Mouse (Mus musculus): ENCODE results near the gene Prtn3. TPM values are rescaled to one million over a fixed set of nuclear protein-coding genes. Genes with fewer than 3 reads are reported as not detected.
"Not testable (repeated sequence)": the region's sequence is repeated elsewhere in the genome, so short reads cannot be mapped to it uniquely, and the experiment has no call there.

The Prtn3 gene
- polyA plus RNA-seq, 1 experiment from 2014 or later = 3.9 TPM

DNA sequence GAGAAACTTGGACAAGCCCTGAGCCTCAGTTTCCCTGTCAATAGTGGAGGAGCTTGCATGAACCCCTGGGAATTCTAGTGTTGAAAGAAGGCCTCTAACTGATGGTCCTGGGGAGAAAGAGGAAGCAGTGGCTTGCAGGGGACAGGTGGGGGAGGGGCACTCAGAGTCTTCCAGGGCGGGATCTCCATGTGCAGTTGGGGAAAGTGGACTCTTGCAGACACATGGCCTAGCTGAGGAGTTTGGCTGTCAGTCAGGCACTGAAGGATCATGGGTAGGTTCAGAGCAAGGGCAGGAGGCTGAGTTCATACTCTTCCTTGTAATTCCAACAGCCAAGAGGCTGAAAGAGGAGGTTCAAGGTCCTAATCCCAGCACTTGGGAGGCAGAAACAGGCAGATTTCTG, 2.9 kb downstream of the Prtn3 start:
- Histone ChIP-seq H3K27ac (ENCODE audit: low read depth, low read length) (no peak overlapping the region), H3K9ac (ENCODE audit: low read depth, low read length) (no peak overlapping the region), H3K27me3 (ENCODE audit: control insufficient read depth, insufficient read depth, low read length) (peaks cover 12% of the 10 kb centered on the region), H3K9me3 (replicated peaks; ENCODE audit: control insufficient read depth, low read length) (no peaks in the 10 kb centered on the region), H3K36me3 (ENCODE audit: control insufficient read depth, insufficient read depth, low read length) (no peaks in the 10 kb centered on the region), H3K4me3 (ENCODE audit: low read depth, low read length) (no peak overlapping the region), H3K4me2 (no peak overlapping the region), H3K4me1 (ENCODE audit: control insufficient read depth, insufficient read depth, low read length) (peaks cover 20% of the 10 kb centered on the region)
- ATAC-seq (replicated peaks; ENCODE audit: insufficient number of reproducible peaks, low FRiP score, low TSS enrichment) = no peak
- 36% methylated on average over 1 of the region's 1 CpGs for WGBS (ENCODE audit: insufficient replicate concordance)

DNA sequence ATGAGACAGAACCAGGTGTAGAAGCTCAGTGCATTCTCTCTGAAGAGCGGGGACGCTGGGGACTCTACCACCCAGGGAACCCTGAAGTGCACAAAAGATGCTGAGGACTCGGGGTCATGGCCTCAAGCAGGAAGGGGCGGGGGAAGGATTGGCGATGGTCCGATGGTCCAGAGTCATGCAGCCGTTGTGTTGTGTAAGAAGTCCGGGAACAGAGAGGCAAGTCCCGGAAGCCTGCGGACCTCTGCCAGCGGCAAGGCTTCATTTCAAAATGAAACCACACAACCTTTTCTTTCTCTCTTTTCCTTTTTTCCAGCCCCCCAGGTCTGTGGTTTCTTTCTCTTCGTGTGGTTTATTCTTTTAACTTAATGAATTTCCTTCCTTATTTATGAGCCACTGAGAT, 3.5 kb downstream of the Prtn3 start:
- no peak overlapping the region for H3K9ac ChIP-seq (ENCODE audit: low read depth, low read length)
- no peak overlapping the region for H3K27ac ChIP-seq (ENCODE audit: low read depth, low read length)
- peaks cover 25% of the 10 kb centered on the region for H3K4me1 ChIP-seq (ENCODE audit: control insufficient read depth, insufficient read depth, low read length)
- 57% methylated on average over 12 of the region's 12 CpGs for WGBS (ENCODE audit: insufficient replicate concordance)
- no peaks in the 10 kb centered on the region for H3K9me3 ChIP-seq (replicated peaks; ENCODE audit: control insufficient read depth, low read length)
- ATAC-seq (replicated peaks; ENCODE audit: insufficient number of reproducible peaks, low FRiP score, low TSS enrichment) = no peak
- peaks cover 15% of the 10 kb centered on the region for H3K27me3 ChIP-seq (ENCODE audit: control insufficient read depth, insufficient read depth, low read length)
- no peak overlapping the region for H3K4me2 ChIP-seq
- H3K4me3 ChIP-seq (ENCODE audit: low read depth, low read length) = no peak overlapping the region
- no peaks in the 10 kb centered on the region for H3K36me3 ChIP-seq (ENCODE audit: control insufficient read depth, insufficient read depth, low read length)

DNA sequence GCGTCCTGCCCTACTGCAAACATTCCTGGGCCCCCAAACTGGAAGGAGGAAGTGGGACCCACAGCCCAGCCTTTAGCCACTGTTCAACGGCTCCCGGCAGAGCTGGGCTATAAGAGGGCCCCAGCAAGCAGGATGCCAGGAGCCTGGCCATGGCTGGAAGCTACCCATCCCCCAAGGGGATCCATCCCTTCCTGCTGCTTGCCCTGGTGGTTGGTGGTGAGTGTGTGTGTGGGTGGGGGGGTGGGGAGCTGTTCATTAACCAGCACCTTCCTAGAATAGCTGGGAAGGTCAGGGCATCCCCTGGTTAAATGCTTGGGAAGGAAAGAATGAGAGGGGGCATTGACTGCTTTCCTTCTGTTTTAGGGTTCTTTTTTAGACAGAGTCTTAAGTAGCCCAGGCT, 5.3 kb downstream of the Prtn3 start:
- Histone ChIP-seq H3K27ac (ENCODE audit: low read depth, low read length) (no peak overlapping the region), H3K27me3 (ENCODE audit: control insufficient read depth, insufficient read depth, low read length) (peaks cover 15% of the 10 kb centered on the region), H3K4me3 (ENCODE audit: low read depth, low read length) (no peak overlapping the region), H3K4me1 (ENCODE audit: control insufficient read depth, insufficient read depth, low read length) (peaks cover 21% of the 10 kb centered on the region), H3K9ac (ENCODE audit: low read depth, low read length) (no peak overlapping the region), H3K4me2 (no peak overlapping the region), H3K36me3 (ENCODE audit: control insufficient read depth, insufficient read depth, low read length) (no peaks in the 10 kb centered on the region), H3K9me3 (replicated peaks; ENCODE audit: control insufficient read depth, low read length) (no peaks in the 10 kb centered on the region)
- no peak for ATAC-seq (replicated peaks; ENCODE audit: insufficient number of reproducible peaks, low FRiP score, low TSS enrichment)
- WGBS (ENCODE audit: insufficient replicate concordance) = 41% methylated on average over 3 of the region's 3 CpGs

DNA sequence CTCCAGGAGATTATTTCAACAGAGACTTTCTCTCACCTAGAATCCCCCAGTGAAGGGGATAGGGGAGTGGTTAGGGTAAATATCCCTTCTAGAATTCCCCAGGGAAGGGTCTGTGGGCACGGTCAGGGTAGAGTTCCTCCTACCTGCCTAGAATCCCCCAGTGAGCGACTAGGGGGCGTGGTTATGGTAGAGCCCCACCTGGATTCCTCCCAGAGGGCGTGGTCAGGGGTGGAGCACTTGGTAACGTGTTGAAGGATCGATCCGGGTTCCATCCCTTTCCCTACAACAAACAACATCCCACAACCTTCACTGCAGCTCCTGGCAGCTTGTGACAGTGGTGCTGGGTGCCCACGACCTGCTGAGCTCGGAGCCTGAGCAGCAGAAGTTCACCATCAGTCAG, 6.4 kb downstream of the Prtn3 start:
- WGBS (ENCODE audit: insufficient replicate concordance) = 15% methylated on average over 9 of the region's 9 CpGs
- ATAC-seq (replicated peaks; ENCODE audit: insufficient number of reproducible peaks, low FRiP score, low TSS enrichment) = no peak
- Histone ChIP-seq H3K27me3 (ENCODE audit: control insufficient read depth, insufficient read depth, low read length) (peaks cover 14% of the 10 kb centered on the region), H3K9ac (ENCODE audit: low read depth, low read length) (no peak overlapping the region), H3K27ac (ENCODE audit: low read depth, low read length) (no peak overlapping the region), H3K4me3 (ENCODE audit: low read depth, low read length) (no peak overlapping the region), H3K9me3 (replicated peaks; ENCODE audit: control insufficient read depth, low read length) (no peaks in the 10 kb centered on the region), H3K4me1 (ENCODE audit: control insufficient read depth, insufficient read depth, low read length) (peaks cover 19% of the 10 kb centered on the region), H3K36me3 (ENCODE audit: control insufficient read depth, insufficient read depth, low read length) (no peaks in the 10 kb centered on the region), H3K4me2 (peak overlapping the region; percentile 7; the same call in 1 of the 2 replicates)

DNA sequence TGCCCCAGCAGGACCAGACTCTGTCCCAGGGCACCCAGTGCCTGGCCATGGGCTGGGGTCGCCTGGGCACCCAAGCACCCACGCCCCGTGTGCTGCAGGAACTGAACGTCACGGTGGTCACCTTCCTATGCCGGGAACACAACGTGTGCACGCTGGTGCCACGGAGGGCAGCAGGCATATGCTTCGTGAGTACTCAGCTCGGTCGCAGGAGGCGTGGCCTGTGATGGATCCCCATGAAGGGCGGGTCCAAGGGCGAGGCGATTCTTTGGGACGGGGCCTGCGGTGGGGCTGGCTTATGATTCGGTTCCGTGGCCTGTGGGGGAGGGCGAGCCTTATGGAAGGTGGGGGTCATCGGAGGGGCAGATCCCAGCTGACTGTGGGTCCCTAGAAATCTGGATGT, 7.7 kb downstream of the Prtn3 start:
- H3K27me3 ChIP-seq (ENCODE audit: control insufficient read depth, insufficient read depth, low read length) = peaks cover 14% of the 10 kb centered on the region
- H3K9ac ChIP-seq (ENCODE audit: low read depth, low read length) = peak overlapping the region; percentile 44; the same call in 1 of the 2 replicates
- peaks cover 19% of the 10 kb centered on the region for H3K4me1 ChIP-seq (ENCODE audit: control insufficient read depth, insufficient read depth, low read length)
- no peak for ATAC-seq (replicated peaks; ENCODE audit: insufficient number of reproducible peaks, low FRiP score, low TSS enrichment)
- H3K27ac ChIP-seq (ENCODE audit: low read depth, low read length) = no peak overlapping the region
- H3K4me2 ChIP-seq = peak overlapping the region; percentile 57
- H3K36me3 ChIP-seq (ENCODE audit: control insufficient read depth, insufficient read depth, low read length) = no peaks in the 10 kb centered on the region
- peak overlapping the region; percentile 27 for H3K4me3 ChIP-seq (ENCODE audit: low read depth, low read length)
- WGBS (ENCODE audit: insufficient replicate concordance) = 5% methylated on average over 22 of the region's 22 CpGs
- no peaks in the 10 kb centered on the region for H3K9me3 ChIP-seq (replicated peaks; ENCODE audit: control insufficient read depth, low read length)

DNA sequence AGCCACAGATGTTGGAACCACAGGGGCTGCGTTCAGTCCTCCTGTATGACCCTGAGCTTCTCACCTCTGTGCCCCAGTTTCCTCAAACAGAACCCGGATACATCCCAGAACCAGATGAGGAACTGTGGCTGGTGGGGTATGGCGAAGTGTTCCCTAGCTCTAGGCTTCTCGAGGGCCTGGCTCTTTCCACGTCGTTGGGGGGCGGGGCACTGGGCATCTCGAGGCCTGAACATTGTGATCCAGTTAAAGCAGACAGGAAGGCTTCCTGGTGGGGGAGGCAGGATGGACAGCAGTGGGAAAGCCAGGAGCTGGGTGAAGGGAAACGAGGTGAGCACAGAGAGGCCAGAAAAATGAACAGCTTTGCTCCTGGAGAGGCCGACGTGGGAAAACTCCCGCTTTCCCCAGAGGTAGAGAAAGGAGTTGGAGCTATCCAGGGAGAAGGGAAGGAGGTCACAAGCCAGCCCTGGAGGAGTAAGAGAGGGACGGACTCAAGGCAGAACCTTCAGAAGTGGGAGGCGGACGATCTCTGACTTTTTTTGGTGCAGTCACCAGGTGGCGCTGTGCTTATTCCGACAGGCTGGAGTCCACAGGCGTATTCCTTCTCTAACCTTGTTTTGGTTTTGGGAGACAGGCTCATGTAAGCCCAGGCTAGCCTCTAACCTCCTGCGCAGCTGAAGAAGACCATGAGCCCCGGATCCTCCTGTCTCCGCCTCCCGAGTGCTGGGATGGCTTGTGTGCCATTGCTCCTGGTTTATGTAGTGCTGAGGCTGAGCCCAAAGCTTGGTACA, 9.2 kb downstream of the Prtn3 start:
- Histone ChIP-seq H3K9ac (ENCODE audit: low read depth, low read length) (peak overlapping the region; percentile 35; the same call in 1 of the 2 replicates), H3K27ac (ENCODE audit: low read depth, low read length) (no peak overlapping the region), H3K4me3 (ENCODE audit: low read depth, low read length) (no peak overlapping the region), H3K36me3 (ENCODE audit: control insufficient read depth, insufficient read depth, low read length) (no peaks in the 10 kb centered on the region), H3K4me1 (ENCODE audit: control insufficient read depth, insufficient read depth, low read length) (peaks cover 19% of the 10 kb centered on the region), H3K4me2 (peak overlapping the region; percentile 33), H3K9me3 (replicated peaks; ENCODE audit: control insufficient read depth, low read length) (no peaks in the 10 kb centered on the region), H3K27me3 (ENCODE audit: control insufficient read depth, insufficient read depth, low read length) (peaks cover 14% of the 10 kb centered on the region)
- 15% methylated on average over 22 of the region's 22 CpGs for WGBS (ENCODE audit: insufficient replicate concordance)
- ATAC-seq (replicated peaks; ENCODE audit: insufficient number of reproducible peaks, low FRiP score, low TSS enrichment) = no peak

DNA sequence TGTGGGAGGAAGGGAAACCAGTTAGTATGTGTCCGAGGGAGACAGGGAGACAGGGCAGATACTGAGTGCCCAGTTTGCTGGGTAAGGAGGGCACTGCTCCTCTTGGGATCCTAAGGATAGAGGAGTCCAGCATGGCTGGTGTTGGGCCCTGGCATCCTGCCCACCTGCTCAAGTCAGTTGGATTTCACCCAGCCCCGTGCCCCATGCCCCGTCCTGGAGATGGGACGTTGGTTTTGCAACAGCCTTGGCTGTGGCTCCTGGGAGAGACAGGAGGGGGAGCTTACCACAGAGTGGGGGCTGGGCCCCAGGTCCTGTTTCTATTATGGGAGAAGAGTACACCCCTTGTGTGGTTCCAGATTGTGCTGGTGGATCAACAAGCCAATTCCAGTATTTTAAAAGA, 10.2 kb downstream of the Prtn3 start:
- Histone ChIP-seq H3K36me3 (ENCODE audit: control insufficient read depth, insufficient read depth, low read length) (no peaks in the 10 kb centered on the region), H3K27ac (ENCODE audit: low read depth, low read length) (no peak overlapping the region), H3K27me3 (ENCODE audit: control insufficient read depth, insufficient read depth, low read length) (peaks cover 14% of the 10 kb centered on the region), H3K4me2 (no peak overlapping the region), H3K9me3 (replicated peaks; ENCODE audit: control insufficient read depth, low read length) (no peaks in the 10 kb centered on the region), H3K9ac (ENCODE audit: low read depth, low read length) (no peak overlapping the region), H3K4me3 (ENCODE audit: low read depth, low read length) (no peak overlapping the region), H3K4me1 (ENCODE audit: control insufficient read depth, insufficient read depth, low read length) (peaks cover 17% of the 10 kb centered on the region)
- no peak for ATAC-seq (replicated peaks; ENCODE audit: insufficient number of reproducible peaks, low FRiP score, low TSS enrichment)
- WGBS (ENCODE audit: insufficient replicate concordance) = 57% methylated on average over 4 of the region's 4 CpGs

DNA sequence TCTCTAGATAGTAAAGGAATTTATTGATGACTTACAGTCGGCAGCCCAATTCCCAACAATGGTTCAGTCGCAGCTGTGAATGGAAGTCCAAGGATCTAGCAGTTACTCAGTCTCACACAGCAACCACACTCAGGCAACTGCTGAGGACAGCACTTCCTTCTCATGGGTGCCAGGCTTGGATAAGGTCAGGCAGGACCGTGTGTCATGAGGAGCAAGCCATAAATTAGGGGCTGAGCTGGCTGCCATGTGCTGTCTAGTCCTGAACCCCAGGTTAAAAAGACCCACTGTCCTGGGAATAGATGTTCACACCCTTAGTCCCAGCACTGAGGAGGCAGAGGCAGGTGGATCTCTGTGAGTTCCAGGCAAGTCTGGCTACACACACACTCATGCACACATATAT, 10.7 kb downstream of the Prtn3 start:
- H3K27me3 ChIP-seq (ENCODE audit: control insufficient read depth, insufficient read depth, low read length) = peaks cover 14% of the 10 kb centered on the region
- ATAC-seq (replicated peaks; ENCODE audit: insufficient number of reproducible peaks, low FRiP score, low TSS enrichment); H3K4me2 ChIP-seq; H3K36me3 ChIP-seq (ENCODE audit: control insufficient read depth, insufficient read depth, low read length); H3K9ac ChIP-seq (ENCODE audit: low read depth, low read length); H3K4me3 ChIP-seq (ENCODE audit: low read depth, low read length); H3K9me3 ChIP-seq (replicated peaks; ENCODE audit: control insufficient read depth, low read length); H3K27ac ChIP-seq (ENCODE audit: low read depth, low read length): not testable (repeated sequence)
- peaks cover 15% of the 10 kb centered on the region for H3K4me1 ChIP-seq (ENCODE audit: control insufficient read depth, insufficient read depth, low read length)
- WGBS (ENCODE audit: insufficient replicate concordance) = 61% methylated on average over 2 of the region's 3 CpGs

DNA sequence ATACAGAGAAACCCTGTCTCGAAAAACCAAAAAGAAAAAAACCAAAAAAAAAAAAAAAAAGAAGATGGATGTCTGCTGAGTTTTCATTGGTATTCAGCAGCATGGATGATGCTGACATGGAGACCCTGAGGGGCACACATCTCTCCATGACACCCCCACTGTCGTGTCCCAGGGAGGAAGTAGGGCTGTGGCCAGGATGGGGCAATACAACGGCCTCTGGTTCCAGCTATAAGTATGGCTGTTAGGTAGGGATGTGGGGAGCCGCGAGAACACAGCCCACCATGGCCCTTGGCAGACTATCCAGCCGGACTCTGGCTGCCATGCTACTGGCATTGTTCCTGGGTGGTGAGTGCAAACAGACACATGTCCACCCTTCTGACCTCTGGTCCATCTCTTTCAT, 11.8 kb downstream of the Prtn3 start, which contains the start of gene Elane:
Gene Elane, plus strand, starts transcription at position 194 of the 400 bp plus-strand sequence.
- H3K4me1 ChIP-seq (ENCODE audit: control insufficient read depth, insufficient read depth, low read length) = peaks cover 15% of the 10 kb centered on the region
- H3K9me3 ChIP-seq (replicated peaks; ENCODE audit: control insufficient read depth, low read length) = no peaks in the 10 kb centered on the region
- ATAC-seq (replicated peaks; ENCODE audit: insufficient number of reproducible peaks, low FRiP score, low TSS enrichment) = no peak
- WGBS (ENCODE audit: insufficient replicate concordance) = 73% methylated on average over 6 of the region's 6 CpGs
- peaks cover 10% of the 10 kb centered on the region for H3K27me3 ChIP-seq (ENCODE audit: control insufficient read depth, insufficient read depth, low read length)
- H3K9ac ChIP-seq (ENCODE audit: low read depth, low read length) = no peak within 1 kb of the TSS
- no peak within 1 kb of the TSS for H3K4me2 ChIP-seq
- H3K27ac ChIP-seq (ENCODE audit: low read depth, low read length) = no peak within 1 kb of the TSS
- H3K4me3 ChIP-seq (ENCODE audit: low read depth, low read length) = no peak within 1 kb of the TSS
- H3K36me3 ChIP-seq (ENCODE audit: control insufficient read depth, insufficient read depth, low read length) = no peaks in the 10 kb centered on the region

Measured in heart, embryonic 11.5 days (tissue).